Mouse (Mus musculus) kidney, postnatal 36 days (tissue): ENCODE data around the gene Krt87.

Experiments
- DNase-seq, 2 experiments: peaks; one replicate each; pipeline ENCODE4 v3.0.0; 2021 to 2022; ENCODE audit warnings: mixed read lengths in 2 of 2

Krt87 gene

GRCm38 (mm10) chr15:101414807-101415565 lies 23.6 kb downstream of the Krt87 start:
- DNase-seq = no peak

GRCm38 (mm10) chr15:101413916-101414635 lies 24.5 kb downstream of the Krt87 start:
- DNase-seq = peak; percentile 26 to 40

DNA sequence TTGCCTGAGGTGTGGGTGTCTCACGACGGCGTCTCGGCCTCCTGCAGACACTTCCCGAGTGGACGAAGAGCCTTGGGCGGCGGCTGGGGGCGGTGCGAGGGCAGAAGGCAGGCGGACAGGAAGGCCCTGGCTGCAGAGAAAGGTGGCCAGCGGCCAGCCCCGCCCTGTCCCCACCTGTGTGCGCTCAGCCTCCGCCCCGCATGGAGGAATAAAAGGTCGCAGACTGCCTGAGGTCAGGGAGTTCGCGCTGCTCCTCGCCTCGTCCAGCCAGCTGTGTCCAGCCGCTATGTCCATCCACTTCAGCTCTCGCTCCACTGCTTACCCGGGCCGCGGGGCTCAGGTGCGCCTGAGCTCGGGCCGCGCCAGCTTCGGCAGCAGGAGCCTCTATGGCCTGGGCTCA lies 26.4 kb downstream of the Krt87 start:
- DNase-seq = peak; percentile 82 to 83

DNA sequence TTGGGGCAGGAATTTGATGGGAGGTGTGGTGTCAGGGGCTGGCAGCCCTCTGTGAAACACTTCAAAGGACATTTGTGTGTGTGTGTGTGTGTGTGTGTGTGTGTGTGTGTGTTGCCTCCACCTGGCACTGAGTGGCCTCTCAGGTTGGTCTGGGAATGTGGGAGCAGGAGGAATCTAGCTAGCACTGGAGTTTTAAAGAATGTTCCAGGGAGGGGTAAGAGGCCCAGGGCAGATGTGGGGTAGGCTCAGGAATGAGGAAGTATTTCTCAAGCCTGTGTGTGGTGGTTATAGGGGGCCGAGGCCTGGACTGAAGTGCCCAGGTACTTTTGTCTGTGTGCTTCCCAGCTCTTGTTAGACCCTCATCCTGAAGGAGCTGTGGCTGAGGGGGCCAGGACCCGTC lies 27.8 kb downstream of the Krt87 start, which contains the start of gene Krt7:
Krt7 (plus strand) TSS at position 269 of the 400 bp plus-strand sequence.
- DNase-seq = peak; percentile 65 to 74

GRCm38 (mm10) chr15:101398269-101398668 lies 40.3 kb downstream of the Krt87 start:
- peak in 1 of 2 experiments; percentile 42 for DNase-seq

GRCm38 (mm10) chr15:101397683-101398082 lies 40.9 kb downstream of the Krt87 start:
- no peak for DNase-seq

DNA sequence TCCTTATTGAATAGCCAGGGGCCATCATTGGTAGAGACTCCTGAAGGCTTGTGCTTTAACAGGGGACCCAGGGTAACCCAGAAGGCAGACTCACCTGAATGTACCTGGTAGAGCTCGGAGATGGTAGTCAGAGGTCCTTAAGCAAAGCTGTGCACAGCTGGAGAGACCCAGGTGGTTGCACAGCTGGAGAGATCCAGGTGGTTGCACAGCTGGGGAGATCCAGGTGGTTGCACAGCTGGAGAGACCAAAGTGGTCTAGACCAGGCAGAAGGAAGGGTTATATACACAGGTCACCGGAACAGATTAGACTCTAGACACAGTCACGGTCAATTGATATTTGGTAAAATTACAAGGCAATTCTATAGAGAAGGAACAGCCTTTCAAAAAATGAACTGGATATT lies 41.7 kb downstream of the Krt87 start:
- DNase-seq = no peak

GRCm38 (mm10) chr15:101396466-101396865 lies 42.1 kb downstream of the Krt87 start:
- no peak for DNase-seq

- peak; percentile 34 to 57 for DNase-seq
Measured at GRCm38 (mm10) chr15:101394908-101395307, 43.7 kb downstream of the Krt87 start.

- no peak for DNase-seq
Measured at GRCm38 (mm10) chr15:101392251-101392650, 46.4 kb downstream of the Krt87 start.

DNA sequence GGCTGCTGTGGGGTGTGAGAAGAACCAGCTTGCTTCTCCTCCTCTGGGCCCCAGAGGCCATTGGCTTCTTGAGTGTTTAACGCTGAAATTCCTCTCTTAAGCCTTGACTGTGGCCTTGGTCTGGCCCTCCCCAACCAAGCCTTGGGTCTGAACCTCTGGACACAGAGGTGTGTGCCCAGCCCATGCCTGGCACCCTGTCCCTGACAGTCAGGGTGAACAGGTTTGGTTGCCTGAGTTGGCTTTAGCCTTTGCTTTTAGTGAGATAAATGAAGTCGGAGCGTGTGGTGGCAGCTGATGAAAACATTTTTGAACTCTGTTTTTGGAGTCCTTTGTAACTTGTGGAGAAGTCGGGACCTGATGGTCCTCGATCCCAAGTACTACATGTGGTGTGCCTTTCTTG lies 48.4 kb downstream of the Krt87 start:
- no peak for DNase-seq

DNA sequence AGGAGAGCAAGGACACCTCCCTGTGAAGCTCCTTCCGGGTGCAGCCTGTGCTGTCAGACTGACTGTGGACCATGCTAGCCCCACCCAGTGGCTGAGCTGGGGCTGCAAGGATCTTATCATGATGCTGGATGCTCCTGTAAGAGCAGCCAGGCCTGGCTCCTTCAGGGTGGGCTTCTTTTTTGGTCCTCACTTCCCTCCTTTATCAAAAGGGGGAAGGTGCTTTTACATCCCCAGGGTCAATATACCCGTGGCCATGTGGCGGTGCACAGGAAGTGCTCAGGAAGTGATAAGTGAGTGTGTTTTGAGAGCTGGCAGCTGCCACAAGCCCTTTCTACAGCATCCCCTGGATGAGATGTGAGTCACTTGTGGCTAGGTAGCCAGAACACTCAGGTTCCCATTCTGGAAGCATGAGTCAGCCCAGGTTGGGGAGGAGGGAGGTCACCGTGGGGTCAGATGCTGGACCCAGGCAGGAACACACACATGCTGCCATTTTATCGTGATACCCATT lies 50.5 kb downstream of the Krt87 start:
- DNase-seq = peak in 1 of 2 experiments; percentile 66

DNA sequence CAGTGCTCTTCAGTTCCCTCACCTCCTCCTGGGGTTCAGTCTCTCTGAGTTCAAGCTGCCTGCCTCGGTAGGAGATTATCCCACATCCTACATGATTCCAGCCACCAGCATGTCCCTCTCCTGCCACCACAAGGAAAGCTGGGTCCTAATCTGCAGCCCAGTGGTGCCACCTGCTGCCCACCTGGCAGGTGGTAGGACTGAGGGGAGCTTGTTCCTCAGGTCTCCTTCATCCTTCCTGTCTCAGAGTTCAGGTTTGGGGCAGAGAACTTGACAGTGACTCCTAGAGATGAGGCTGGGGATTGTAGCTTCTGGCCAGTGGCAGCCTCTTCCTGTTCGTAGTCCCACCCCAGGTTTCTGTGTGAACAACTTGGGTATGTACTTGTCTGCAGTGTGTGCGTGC lies 51.4 kb downstream of the Krt87 start:
- peak; percentile 60 to 78 for DNase-seq

DNA sequence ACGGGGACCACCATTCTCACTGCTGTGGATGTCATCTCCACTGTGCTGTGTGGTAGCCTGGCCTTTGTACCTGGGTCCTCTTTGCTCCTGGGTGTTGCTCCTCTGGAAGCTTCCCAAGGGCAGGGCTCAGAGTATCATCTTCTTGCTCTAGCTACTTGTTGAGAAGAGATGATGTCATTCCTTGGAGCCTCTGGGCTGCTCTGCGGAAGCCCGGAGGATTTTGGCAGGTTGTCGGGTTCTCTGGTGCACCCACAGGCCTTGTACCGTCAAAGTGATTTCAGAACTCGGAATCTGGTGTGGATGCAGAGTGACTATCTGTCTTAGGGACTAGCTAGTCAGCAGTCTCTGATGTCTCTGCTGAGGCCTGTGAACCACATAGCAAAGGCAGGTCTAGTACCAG lies 53.5 kb downstream of the Krt87 start:
- DNase-seq = no peak

DNA sequence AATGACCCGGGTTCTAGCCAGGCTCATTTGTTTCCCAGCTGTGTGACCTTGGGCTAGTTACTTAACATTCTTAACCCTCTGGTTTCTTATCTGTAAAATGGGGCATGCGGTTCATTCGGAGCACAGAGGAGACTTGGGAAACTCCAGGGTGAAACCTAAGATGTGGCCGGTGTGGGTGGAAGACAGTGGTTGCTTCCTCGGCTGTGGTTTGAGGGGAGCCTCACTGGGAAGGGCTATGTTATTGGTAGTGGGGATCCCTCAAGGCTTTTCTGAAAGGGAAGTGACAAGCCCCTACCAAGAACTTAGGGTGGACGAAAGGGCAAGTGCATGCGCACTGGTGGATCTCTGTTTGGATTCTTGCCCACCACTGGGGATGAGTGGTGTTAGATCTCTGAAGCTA lies 54.0 kb downstream of the Krt87 start:
- DNase-seq = no peak

DNA sequence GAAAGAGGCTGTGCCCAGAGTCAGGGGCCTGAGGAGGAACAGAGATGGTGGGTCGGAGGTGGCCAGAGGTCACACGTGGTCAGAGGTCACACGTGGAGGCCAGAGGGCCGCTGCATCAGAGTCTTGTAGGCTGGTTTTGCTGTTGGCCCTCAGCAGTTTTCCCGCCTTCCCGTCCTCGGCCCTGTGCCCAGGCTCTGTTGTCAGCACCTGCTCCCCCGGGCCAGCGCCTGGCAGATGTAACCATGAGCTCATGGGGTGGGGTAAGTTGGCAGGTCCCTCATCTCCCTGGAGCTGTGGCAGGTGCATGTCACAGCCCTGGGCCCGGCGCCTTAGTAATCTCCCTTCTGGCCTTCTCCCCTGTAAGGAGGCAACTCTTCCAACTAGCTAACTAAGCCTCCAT lies 55.8 kb downstream of the Krt87 start:
- DNase-seq = no peak

- DNase-seq = peak; percentile 74 to 82
Measured at GRCm38 (mm10) chr15:101381758-101382157, 56.8 kb downstream of the Krt87 start.
